Mouse (Mus musculus) stomach, postnatal 0 days (tissue): ENCODE measurements at regions not wholly inside any gene's neighbourhood (a gene's known extent, or its start where the extent isn't known, plus 50 kb on each side); places are given as distances from the start of the nearest gene placed in this dataset.

ENCODE experiments used
- CTCF ChIP-seq: IDR thresholded peaks from 2 replicates; pipeline ENCODE4 v1.5.1; 2016; ENCODE audit warnings: antibody characterized with exemption, low read depth, mild to moderate bottlenecking, moderate library complexity
- EP300 ChIP-seq: optimal IDR thresholded peaks from 2 replicates; pipeline ENCODE3; 2016; ENCODE audit warnings: antibody characterized with exemption

DNA sequence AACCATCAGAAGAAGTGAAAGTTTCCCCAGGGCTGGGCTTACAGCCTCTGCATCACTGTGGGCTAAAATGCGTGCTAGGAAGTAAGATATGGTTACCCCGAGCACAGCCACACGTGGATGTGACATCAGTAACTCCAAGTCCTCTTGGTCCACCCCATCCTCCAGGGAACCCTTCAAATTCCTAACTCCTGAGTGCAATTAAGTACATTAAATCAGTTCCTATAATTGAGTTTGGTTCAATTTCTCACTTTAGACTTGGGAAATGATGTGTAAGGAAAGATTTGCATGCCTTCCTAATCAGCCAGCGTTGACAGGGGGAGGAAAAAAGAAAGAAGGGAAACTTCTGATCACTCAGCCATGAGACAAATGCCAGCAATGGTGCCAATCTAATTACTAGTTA, 129.2 kb upstream of the Tenm4 start:
- TF ChIP-seq CTCF (no peak), EP300 (no peak)
